Mouse (Mus musculus) spleen, adult 12 weeks (tissue): ENCODE results near the gene N4bp3.
A peak's percentile ranks its signal among the peaks of the same experiment; 100 is the strongest.
"Not testable (repeated sequence)": the region's sequence is repeated elsewhere in the genome, so short reads cannot be mapped to it uniquely, and the experiment has no call there.

Experiments used
- DNase-seq: peaks from one replicate; pipeline ENCODE4 v3.0.0; 2022; ENCODE audit warnings: low spot score

N4bp3 gene

GRCm38 (mm10) chr11:51627907-51628306, 22.7 kb downstream of the N4bp3 start:
- no peak for DNase-seq

- DNase-seq = no peak
Measured at GRCm38 (mm10) chr11:51627425-51627824, 23.2 kb downstream of the N4bp3 start.

- DNase-seq = no peak
Measured at GRCm38 (mm10) chr11:51625187-51625820, 25.3 kb downstream of the N4bp3 start.

GRCm38 (mm10) chr11:51622971-51623491, 27.6 kb downstream of the N4bp3 start:
- DNase-seq = no peak

GRCm38 (mm10) chr11:51621776-51622175, 28.9 kb downstream of the N4bp3 start:
- no peak for DNase-seq

- DNase-seq = no peak
Measured at GRCm38 (mm10) chr11:51620084-51620483, 30.6 kb downstream of the N4bp3 start.

- DNase-seq = peak; percentile 84
Measured at GRCm38 (mm10) chr11:51619409-51620060, 31.1 kb downstream of the N4bp3 start, which contains the start of gene Nhp2. Gene Nhp2 (plus strand): TSS chr11:51619735.

- DNase-seq = no peak
Measured at GRCm38 (mm10) chr11:51618894-51619408, 31.7 kb downstream of the N4bp3 start.

GRCm38 (mm10) chr11:51617693-51618092, 32.9 kb downstream of the N4bp3 start:
- DNase-seq = peak; percentile 59

GRCm38 (mm10) chr11:51616113-51616512, 34.5 kb downstream of the N4bp3 start:
- not testable (repeated sequence) for DNase-seq

- DNase-seq = peak; percentile 69
Measured at GRCm38 (mm10) chr11:51615601-51616000, 35.0 kb downstream of the N4bp3 start.

GRCm38 (mm10) chr11:51615129-51615528, 35.5 kb downstream of the N4bp3 start:
- no peak for DNase-seq

GRCm38 (mm10) chr11:51614256-51614655, 36.4 kb downstream of the N4bp3 start:
- no peak for DNase-seq

GRCm38 (mm10) chr11:51609940-51610339, 40.7 kb downstream of the N4bp3 start:
- DNase-seq = not testable (repeated sequence)

GRCm38 (mm10) chr11:51609266-51609909, 41.3 kb downstream of the N4bp3 start:
- DNase-seq = no peak

GRCm38 (mm10) chr11:51607096-51607738, 43.4 kb downstream of the N4bp3 start:
- no peak for DNase-seq

- DNase-seq = peak; percentile 93
Measured at GRCm38 (mm10) chr11:51606447-51607095, 44.1 kb downstream of the N4bp3 start, which contains the start of gene Hnrnpab. Gene Hnrnpab (minus strand): TSS chr11:51606847.

GRCm38 (mm10) chr11:51605602-51606446, 44.8 kb downstream of the N4bp3 start:
- DNase-seq = peak; percentile 81

GRCm38 (mm10) chr11:51602253-51602652, 48.4 kb downstream of the N4bp3 start:
- no peak for DNase-seq

- DNase-seq = no peak
Measured at GRCm38 (mm10) chr11:51597553-51597952, 53.1 kb downstream of the N4bp3 start.
